Mouse (Mus musculus): ENCODE measurements around the gene Wnt9a. TPM values are rescaled to one million over a fixed set of nuclear protein-coding genes. Genes with fewer than 3 reads are reported as not detected.

The Wnt9a gene
- polyA plus RNA-seq, 1 experiment from 2014 or later: 1.5 TPM

- Histone ChIP-seq H3K27me3 (ENCODE audit: insufficient read depth, low read length) (no peaks in the 10 kb centered on the region), H3K36me3 (ENCODE audit: insufficient read depth) (no peaks in the 10 kb centered on the region), H3K4me2 (no peak overlapping the region), H3K9ac (no peak overlapping the region), H3K27ac (ENCODE audit: low read depth) (no peak overlapping the region), H3K9me3 (ENCODE audit: low read depth, low read length) (no peaks in the 10 kb centered on the region), H3K4me3 (ENCODE audit: low read depth, low read length) (no peak overlapping the region), H3K4me1 (ENCODE audit: insufficient read depth) (no peaks in the 10 kb centered on the region)
- TF ChIP-seq CTCF (IDR thresholded peaks at IDR 0.05; ENCODE audit: low read depth): no peak
- no peak for DNase-seq
- ATAC-seq (ENCODE audit: insufficient read depth): no peak
- 63% methylated on average over 4 of the region's 4 CpGs for WGBS
Measured at GRCm38 (mm10) chr11:59335150-59335549, 28.4 kb downstream of the Wnt9a start.

- 24% methylated on average over 2 of the region's 2 CpGs for WGBS
- Histone ChIP-seq H3K9me3 (ENCODE audit: low read depth, low read length) (no peaks in the 10 kb centered on the region), H3K4me3 (ENCODE audit: low read depth, low read length) (no peak overlapping the region), H3K36me3 (ENCODE audit: insufficient read depth) (no peaks in the 10 kb centered on the region), H3K4me1 (ENCODE audit: insufficient read depth) (no peaks in the 10 kb centered on the region), H3K9ac (no peak overlapping the region), H3K4me2 (no peak overlapping the region), H3K27me3 (ENCODE audit: insufficient read depth, low read length) (no peaks in the 10 kb centered on the region), H3K27ac (ENCODE audit: low read depth) (no peak overlapping the region)
- ATAC-seq (ENCODE audit: insufficient read depth): no peak
- DNase-seq: no peak
- TF ChIP-seq CTCF (IDR thresholded peaks at IDR 0.05; ENCODE audit: low read depth): 0 out of 2 replicates have a peak, but pooled peaks have one; percentile 1
Measured at GRCm38 (mm10) chr11:59335942-59336341, 29.2 kb downstream of the Wnt9a start.

GRCm38 (mm10) chr11:59336381-59336780, 29.7 kb downstream of the Wnt9a start:
- H3K9ac ChIP-seq: no peak overlapping the region
- no peaks in the 10 kb centered on the region for H3K9me3 ChIP-seq (ENCODE audit: low read depth, low read length)
- no peaks in the 10 kb centered on the region for H3K27me3 ChIP-seq (ENCODE audit: insufficient read depth, low read length)
- H3K4me3 ChIP-seq (ENCODE audit: low read depth, low read length): no peak overlapping the region
- 0% methylated on average over 1 of the region's 1 CpGs for WGBS
- H3K4me2 ChIP-seq: no peak overlapping the region
- DNase-seq (peak; percentile 20), ATAC-seq (ENCODE audit: insufficient read depth) (peak; percentile 50; the same call in 1 of the 2 replicates)
- no peaks in the 10 kb centered on the region for H3K4me1 ChIP-seq (ENCODE audit: insufficient read depth)
- TF ChIP-seq CTCF (IDR thresholded peaks at IDR 0.05; ENCODE audit: low read depth): peak; percentile 28; the same call in 1 of the 2 replicates
- no peak overlapping the region for H3K27ac ChIP-seq (ENCODE audit: low read depth)
- H3K36me3 ChIP-seq (ENCODE audit: insufficient read depth): no peaks in the 10 kb centered on the region

- Histone ChIP-seq H3K4me2 (no peak overlapping the region), H3K36me3 (ENCODE audit: insufficient read depth) (no peaks in the 10 kb centered on the region), H3K27me3 (ENCODE audit: insufficient read depth, low read length) (no peaks in the 10 kb centered on the region), H3K9ac (no peak overlapping the region), H3K27ac (ENCODE audit: low read depth) (no peak overlapping the region), H3K4me1 (ENCODE audit: insufficient read depth) (no peaks in the 10 kb centered on the region), H3K9me3 (ENCODE audit: low read depth, low read length) (no peaks in the 10 kb centered on the region), H3K4me3 (ENCODE audit: low read depth, low read length) (no peak overlapping the region)
- ATAC-seq (ENCODE audit: insufficient read depth): no peak
- no peak for TF ChIP-seq CTCF (IDR thresholded peaks at IDR 0.05; ENCODE audit: low read depth)
- DNase-seq: no peak
- WGBS: 53% methylated on average over 13 of the region's 13 CpGs
Measured at GRCm38 (mm10) chr11:59337955-59338735, 31.4 kb downstream of the Wnt9a start.

- 85% methylated on average over 2 of the region's 2 CpGs for WGBS
- Histone ChIP-seq H3K4me2 (no peak overlapping the region), H3K9ac (no peak overlapping the region), H3K36me3 (ENCODE audit: insufficient read depth) (no peaks in the 10 kb centered on the region), H3K4me3 (ENCODE audit: low read depth, low read length) (no peak overlapping the region), H3K4me1 (ENCODE audit: insufficient read depth) (no peaks in the 10 kb centered on the region), H3K9me3 (ENCODE audit: low read depth, low read length) (no peaks in the 10 kb centered on the region), H3K27me3 (ENCODE audit: insufficient read depth, low read length) (no peaks in the 10 kb centered on the region), H3K27ac (ENCODE audit: low read depth) (no peak overlapping the region)
- ATAC-seq (ENCODE audit: insufficient read depth): no peak
- DNase-seq: no peak
- TF ChIP-seq CTCF (IDR thresholded peaks at IDR 0.05; ENCODE audit: low read depth): no peak
Measured at GRCm38 (mm10) chr11:59338736-59339120, 32.0 kb downstream of the Wnt9a start.

GRCm38 (mm10) chr11:59342956-59343355, 36.2 kb downstream of the Wnt9a start:
- H3K4me1 ChIP-seq (ENCODE audit: insufficient read depth): no peaks in the 10 kb centered on the region
- no peaks in the 10 kb centered on the region for H3K9me3 ChIP-seq (ENCODE audit: low read depth, low read length)
- H3K27me3 ChIP-seq (ENCODE audit: insufficient read depth, low read length): no peaks in the 10 kb centered on the region
- DNase-seq (no peak), ATAC-seq (ENCODE audit: insufficient read depth) (no peak)
- H3K4me2 ChIP-seq: no peak overlapping the region
- H3K9ac ChIP-seq: no peak overlapping the region
- no peak for TF ChIP-seq CTCF (IDR thresholded peaks at IDR 0.05; ENCODE audit: low read depth)
- H3K27ac ChIP-seq (ENCODE audit: low read depth): no peak overlapping the region
- H3K36me3 ChIP-seq (ENCODE audit: insufficient read depth): no peaks in the 10 kb centered on the region
- WGBS: 79% methylated on average over 5 of the region's 5 CpGs
- H3K4me3 ChIP-seq (ENCODE audit: low read depth, low read length): no peak overlapping the region

GRCm38 (mm10) chr11:59346166-59346910, 39.6 kb downstream of the Wnt9a start:
- H3K4me1 ChIP-seq (ENCODE audit: insufficient read depth): peaks cover 8% of the 10 kb centered on the region
- peak overlapping the region; percentile 34 for H3K27ac ChIP-seq (ENCODE audit: low read depth)
- TF ChIP-seq CTCF (IDR thresholded peaks at IDR 0.05; ENCODE audit: low read depth): no peak
- no peak overlapping the region for H3K4me2 ChIP-seq
- no peaks in the 10 kb centered on the region for H3K36me3 ChIP-seq (ENCODE audit: insufficient read depth)
- H3K9ac ChIP-seq: no peak overlapping the region
- ATAC-seq (ENCODE audit: insufficient read depth) (no peak), DNase-seq (peak; percentile 56)
- H3K27me3 ChIP-seq (ENCODE audit: insufficient read depth, low read length): no peaks in the 10 kb centered on the region
- no peak overlapping the region for H3K4me3 ChIP-seq (ENCODE audit: low read depth, low read length)
- no peaks in the 10 kb centered on the region for H3K9me3 ChIP-seq (ENCODE audit: low read depth, low read length)
- 63% methylated on average over 11 of the region's 11 CpGs for WGBS
